Mouse (Mus musculus): ENCODE measurements at regions not wholly inside any gene's neighbourhood (a gene's known extent, or its start where the extent isn't known, plus 50 kb on each side); places are given as distances from the start of the nearest gene placed in this dataset.

DNA sequence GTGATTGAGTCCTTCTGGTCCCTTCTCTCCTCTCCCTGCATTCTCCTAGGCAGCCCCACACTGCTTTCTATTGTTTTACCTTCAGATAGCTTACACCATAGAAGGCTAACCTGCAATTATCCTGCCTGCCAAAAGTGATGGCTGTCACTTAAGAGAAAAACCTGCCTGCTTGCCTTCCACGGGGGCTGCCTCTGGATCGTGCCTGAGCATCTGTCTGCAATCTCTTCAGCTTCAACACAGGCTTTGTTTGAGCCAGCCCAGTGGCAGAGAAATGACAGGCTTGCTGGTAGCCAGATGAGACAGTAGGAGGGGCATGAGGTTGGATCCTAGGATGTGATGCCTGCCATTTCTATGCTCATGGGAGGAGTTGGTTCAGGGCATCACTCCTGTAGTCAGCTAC is 345.2 kb upstream of the Tshz3 start:
- no peak for DNase-seq (ENCODE audit: extremely low read depth, low read depth)

DNA sequence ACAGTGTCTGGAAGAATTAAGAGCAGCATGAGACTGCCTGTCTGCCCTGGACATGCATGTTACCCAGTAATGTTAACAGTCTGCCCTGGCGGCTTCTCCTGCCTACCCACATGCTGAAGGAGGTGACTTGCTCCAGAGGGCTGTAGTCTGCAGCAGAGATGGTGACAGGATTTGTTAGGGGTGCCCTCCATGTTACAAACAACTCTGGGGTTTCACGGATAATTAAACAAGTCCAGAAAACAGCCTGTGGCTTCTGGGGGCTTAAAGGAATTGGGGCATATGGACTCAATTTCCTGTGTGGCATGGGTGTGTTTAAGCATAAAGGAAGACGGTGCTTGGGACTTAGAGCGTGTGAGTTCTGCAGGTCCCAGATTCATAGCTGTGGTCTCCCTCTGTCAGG is 347.3 kb upstream of the Tshz3 start:
- no peak for DNase-seq (ENCODE audit: extremely low read depth, low read depth)

DNA sequence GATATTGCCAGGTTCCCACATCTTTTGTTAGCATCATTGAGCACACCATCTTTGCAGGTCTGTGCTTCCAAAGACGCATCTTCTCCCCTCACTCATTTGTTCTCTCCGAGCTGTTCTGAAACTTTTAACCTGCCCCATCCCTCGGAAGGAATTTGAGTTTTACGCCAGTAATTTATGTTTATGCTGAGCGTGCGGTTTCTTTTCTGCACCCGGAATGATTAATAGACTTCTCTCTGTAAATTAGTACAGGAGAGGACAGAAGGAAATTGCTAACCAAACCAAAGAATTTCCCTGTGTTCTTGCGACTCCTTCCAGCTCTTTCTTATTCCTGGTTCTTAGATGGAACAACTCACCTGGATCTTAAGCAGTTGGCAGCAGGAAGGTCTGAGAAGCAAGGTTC is 349.7 kb upstream of the Tshz3 start:
- no peak for DNase-seq (ENCODE audit: extremely low read depth, low read depth)

DNA sequence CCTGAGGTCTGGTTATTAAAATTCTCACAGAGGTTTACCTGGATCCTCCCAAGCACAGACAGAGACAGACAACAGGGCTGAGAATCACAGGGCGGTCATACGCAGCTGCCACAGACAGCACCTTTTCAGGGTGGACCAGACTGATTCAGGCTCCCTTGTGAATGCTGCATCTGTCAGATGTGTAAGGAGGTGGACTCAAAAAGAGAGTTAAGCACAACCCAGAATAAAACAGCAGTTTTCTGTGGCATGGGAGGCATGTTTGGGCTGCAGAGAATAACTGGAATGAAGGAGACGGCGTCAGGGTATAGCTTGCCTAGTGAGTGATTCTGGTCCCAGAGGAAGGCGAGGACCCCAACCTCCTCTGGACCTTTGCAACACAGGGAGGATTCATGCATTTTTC is 363.1 kb upstream of the Tshz3 start:
- DNase-seq (ENCODE audit: extremely low read depth, low read depth) = no peak

DNA sequence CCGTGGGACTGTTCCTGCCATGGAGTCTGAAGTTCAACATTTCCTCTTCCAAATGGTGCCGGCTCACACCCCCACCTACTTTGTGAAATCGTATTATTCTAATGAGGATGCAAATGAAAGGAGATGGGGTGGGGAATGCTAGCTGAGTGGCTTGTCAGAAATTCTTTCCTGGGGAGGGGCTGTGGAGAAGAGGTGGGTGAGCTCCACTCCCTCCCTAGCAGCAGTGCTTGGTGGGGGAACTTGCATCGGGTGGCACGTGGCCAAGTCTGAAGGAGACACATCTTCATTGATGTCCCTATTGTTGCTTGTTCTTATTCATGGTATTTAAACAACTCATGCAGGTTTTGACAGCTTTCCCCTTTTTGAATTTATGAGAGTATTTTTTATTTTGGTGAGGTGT is 363.8 kb upstream of the Tshz3 start:
- no peak for DNase-seq (ENCODE audit: extremely low read depth, low read depth)

DNA sequence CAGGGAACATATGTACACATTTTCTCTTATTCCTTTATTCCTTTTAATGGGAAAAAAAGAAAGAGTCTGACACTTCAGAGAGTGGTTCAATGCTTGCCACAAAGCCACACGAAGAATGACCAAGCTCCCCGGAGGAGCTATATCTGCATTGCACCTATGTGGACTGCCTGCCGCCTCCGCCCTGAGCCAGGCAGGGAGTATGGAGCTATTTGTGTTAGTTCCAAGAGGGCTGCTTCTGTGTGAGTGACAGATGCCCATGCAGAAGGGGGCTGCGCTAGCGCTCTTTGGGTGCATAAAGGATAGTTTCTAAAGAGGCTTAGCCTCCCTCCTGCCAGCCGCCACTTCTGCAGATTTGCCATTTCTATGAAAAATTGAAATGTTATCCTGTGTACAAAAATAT is 365.3 kb upstream of the Tshz3 start:
- no peak for DNase-seq (ENCODE audit: extremely low read depth, low read depth)

DNA sequence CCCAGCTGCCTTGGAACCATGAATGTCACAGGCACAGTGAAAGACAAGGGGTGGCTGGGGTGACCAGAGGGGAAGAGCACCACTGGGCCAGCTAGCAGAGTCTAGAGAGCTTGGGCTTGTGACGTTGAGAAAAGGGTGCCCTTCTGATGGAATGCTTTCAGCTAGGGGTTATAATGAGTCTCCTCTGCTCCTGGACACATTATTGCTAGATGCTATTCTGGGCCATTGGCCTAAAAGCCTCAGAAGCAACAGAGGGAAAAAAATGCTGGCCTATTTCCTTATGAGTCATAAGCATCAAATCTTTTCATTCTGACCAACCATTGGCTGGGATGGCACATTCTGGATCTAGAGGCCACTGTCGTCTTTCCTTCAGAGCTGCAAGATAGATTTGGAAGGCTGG is 369.8 kb upstream of the Tshz3 start:
- no peak for DNase-seq (ENCODE audit: extremely low read depth, low read depth)

DNA sequence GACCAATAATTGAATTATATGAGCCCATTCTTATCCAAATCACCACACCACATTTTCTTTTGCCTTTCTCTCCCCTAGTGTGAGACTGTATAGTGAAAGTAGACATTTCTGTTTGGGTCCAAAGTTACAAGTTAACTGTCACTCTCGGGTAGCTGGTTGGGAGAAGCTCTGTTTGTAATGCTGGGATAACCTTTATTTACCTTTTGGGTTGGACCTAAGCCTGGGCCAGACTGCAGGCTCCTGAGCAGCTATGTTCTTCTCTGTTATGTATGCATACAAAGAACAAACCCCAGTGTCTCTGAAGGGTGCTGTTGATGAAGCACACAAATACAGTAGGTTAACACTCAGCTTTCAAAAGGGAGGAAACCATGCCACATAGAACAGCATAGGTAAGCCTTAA is 373.9 kb upstream of the Tshz3 start:
- no peak for DNase-seq (ENCODE audit: extremely low read depth, low read depth)

DNA sequence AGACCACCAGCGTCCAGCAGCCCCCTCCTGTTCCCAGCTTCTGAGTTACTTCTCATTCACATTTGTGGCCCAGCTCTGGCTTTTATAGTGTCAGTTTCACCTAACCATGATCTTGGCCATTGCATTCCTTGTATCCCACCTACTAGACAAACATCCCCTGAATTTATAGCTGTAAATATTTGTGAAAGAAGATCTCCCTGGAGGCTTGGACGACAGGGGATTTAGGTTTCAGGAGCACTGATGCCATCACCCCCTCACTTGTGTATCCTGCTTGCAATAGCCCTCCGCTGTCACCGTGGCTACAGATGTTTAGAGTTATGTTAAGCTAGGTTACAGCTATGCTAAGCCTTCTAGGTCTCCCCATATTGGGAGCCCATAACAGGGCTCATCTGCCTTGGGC is 375.7 kb upstream of the Tshz3 start:
- no peak for DNase-seq (ENCODE audit: extremely low read depth, low read depth)

DNA sequence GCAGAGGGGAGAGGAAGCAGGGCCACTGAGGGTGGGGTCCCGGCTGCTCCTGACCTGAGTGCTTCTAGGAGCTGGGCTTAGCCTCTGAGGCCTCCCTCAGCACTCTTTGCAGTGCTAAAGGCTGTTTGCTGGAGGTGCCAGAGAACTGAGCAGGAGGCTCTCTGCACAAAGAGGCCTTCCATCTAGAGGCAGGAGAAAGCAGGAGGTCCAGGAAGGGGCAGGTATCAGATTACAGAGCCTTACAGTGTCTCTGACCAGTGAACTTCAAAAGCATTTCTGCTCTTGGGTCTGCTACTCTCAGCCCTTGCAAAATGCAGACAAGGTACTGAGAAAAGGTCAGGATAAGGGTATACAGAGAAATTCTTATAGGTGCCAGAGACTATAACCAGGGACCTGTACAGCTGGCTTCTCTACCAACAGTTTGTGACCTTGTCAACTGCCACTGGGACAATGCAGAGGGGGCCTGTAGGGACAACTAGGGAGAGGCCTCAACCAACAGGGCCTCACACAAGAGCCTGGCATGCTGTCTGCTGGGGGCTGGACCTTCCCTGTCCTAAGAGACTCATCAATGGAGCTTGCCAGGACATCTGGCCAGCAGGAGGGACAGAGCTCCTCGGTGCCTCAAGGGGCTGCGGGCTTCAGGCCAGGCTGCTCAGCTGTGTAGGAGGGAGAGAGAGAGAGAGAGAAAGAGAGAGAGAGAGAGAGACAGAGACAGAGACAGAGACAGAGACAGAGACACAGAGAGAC is 380.3 kb upstream of the Tshz3 start:
- no peak for DNase-seq (ENCODE audit: extremely low read depth, low read depth)

DNA sequence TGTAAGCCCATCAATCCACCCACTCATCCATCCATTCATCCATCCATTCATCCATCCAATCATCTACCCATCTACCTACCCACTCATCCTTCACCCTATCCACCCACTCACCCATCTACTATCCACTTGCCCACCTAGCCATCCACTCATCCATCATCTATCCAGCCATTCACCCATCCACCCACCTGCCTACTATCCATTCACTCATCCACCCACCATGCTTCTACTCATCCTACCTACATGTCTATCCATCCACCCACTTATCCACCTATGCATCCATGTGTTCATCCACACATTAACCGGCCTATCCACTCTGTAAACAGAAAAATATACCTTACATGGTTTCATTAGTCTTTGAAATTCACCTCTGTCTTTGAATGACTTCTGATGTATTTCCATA is 384.2 kb upstream of the Tshz3 start:
- DNase-seq (ENCODE audit: extremely low read depth, low read depth) = no peak

DNA sequence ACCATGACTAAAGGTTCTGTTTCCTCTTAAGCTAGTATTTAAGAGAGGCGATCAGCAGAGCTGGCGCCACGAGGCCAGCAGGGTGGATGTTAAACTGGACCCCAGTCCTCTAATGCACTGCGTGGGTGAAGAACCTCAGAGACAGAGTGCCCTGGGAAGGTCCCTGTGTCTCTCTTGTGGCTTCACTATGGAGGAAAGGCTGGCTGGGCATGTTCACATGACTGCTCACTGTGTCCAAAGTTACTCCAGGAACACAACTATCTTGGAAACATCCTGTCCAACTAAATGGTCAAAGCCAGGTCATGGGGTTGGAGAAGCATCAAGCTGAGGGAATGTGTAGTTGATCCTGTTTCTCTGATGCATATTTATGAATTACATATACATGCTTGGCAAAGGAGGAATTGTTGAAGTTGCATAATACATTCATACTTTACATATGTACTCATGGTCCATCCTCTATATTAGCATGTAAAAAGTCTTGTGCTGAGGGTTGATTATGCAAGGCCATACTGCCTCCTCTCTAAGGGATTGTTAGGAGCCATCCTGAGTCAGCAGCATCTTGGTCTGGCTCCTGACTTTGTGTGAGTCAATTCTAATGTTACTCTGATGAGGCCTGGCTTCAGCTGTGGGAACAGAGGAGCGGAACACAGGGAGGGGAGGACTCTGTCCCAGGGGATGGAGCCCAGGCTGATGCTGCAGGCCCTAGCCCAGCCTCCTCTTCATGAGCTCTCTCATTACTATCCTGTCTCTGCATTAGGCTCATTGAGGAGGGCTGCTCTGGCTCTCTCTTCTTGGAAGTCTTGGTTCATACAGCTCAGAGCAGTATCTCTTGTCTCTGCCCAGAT is 387.9 kb upstream of the Tshz3 start:
- DNase-seq (ENCODE audit: extremely low read depth, low read depth) = no peak

DNA sequence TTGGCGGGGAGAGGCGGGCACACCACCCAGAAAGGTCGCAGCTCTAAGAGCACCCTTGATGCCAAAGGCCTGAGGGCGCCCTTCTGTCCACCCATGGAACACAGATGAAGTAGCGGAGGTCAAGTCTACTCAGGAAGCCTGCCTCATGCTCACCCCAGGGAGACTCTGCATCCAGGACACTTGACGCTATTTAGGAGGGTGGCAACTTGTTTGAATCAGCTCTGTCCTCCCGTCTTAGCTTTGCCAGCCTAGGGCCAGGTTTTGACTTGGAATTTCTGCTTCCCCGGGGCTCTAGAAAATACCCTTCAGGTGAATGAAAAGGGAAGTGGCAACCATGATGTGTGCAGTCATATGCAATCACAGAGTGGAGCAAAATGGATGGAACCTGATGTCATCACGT is 389.2 kb upstream of the Tshz3 start:
- no peak for DNase-seq (ENCODE audit: extremely low read depth, low read depth)

DNA sequence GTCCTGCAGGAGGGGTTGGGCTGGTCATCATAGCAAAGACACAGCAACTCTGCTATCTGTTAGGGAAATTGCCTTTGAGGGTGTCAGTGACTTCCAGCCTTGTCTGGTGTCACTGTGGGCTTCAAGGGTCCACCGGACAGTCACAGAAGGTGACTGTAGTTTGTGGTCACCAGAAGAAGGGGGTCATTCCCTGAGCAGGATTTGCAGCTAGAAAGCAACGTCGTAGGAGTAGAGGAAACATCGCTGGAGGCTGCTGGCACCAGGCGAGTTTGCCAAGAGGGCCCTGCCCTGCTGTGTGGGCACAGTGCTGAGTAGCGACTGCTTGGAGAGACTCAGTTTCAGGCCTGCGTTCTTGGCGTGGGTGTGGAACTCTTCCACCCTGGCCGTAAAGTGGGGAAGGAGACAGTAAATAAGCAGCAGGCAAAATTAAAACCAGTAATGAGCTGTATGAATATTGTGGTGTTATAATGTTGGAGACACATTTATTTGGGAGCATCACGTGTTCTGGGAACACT is 389.8 kb upstream of the Tshz3 start:
- DNase-seq (ENCODE audit: extremely low read depth, low read depth) = no peak

DNA sequence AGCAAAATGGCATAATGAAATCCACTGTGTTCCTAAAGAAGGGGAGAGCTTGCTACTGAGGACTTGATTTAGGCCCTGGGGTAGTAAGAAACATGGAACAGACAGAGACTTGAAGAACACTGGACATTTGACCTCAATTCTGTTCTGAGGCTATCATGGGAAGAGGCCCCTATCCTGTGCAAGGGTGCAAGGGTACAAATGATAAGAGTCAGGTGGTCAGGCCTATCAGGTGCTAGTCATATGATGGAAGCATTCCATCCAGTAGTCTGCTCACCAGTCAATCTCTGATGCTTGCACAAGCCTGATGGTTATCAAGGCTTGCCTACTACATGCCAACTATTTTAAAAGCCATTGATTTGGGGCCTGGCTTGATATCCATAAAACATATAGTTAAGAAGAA is 420.6 kb upstream of the Tshz3 start:
- no peak for DNase-seq (ENCODE audit: extremely low read depth, low read depth)

DNA sequence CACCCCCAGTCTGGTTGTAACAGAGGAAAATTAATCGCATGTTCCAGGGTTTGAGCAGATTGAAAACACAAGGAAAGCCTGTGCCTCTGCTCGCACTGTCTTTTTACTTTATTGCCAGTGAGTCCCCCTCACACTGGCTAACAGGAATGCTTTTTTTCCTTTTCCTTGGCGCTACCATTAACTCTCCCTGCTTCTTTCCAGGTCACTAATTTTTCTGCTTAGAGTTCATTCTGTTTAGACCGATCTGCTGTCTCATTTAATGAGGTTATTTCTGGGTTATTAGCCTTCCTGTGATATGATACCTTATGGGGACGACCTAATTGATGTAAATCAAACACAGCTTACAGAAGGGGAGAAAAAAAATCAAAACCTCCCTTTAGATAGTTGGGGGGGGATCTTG is 429.0 kb upstream of the Tshz3 start:
- no peak for DNase-seq (ENCODE audit: extremely low read depth, low read depth)

DNA sequence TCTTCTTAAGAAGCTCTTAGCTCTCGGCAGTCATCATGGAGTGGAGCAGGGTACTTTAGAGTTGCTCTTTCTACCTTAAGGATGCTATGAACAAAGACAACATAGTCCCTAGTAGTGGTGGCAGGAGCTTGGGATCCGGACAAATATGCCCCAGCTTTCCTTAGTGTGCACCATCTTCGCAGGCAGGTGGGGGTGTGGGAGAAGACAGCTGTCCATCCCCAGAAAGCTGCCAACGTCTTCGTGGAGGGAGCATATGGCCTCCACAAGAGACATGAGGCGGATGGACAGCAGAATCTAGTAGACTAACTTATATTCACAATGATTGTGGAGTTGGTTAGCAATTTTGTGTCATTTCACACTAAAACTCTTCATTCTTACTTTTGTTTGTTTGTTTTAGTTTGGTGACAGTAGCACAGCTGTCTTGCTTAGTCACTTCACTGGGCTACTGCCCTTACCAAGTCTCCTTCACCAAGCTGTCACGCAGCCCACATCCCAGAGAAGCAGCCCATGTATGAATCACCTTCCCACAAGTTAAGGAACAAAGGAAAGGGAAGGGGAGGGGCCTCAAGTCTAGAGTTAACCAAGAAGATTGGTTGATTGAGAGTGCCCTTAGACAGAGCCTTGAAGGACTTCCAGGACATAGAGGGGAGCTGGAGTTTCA is 432.6 kb upstream of the Tshz3 start:
- no peak for DNase-seq (ENCODE audit: extremely low read depth, low read depth)

DNA sequence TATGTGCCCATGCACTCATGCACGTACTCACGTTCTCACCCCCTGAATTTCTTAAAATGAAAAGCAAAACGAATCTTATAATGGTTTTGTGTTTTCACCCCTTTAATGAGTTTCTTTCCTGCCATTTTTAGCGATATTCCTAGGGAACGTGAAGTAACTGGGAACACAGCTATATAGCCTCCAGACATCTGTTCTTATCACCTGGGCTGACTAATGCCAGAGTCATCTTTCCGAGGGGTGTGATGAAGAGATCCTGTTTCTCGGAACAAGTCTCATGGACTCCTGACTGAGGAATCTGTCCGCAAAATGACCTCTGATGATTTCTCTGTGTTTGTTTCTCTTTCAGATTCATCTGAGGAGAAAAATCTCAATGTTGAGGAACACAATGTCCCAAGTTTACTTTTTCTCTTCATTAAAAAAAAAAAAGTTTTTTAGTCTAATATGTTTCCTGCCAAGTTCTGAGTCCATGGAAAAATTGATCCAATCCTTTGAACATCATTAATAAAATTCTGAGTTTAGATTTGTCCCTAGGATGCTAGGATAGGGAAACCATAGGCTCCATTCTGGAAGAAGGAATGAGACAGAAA is 435.7 kb upstream of the Tshz3 start:
- no peak for DNase-seq (ENCODE audit: extremely low read depth, low read depth)

DNA sequence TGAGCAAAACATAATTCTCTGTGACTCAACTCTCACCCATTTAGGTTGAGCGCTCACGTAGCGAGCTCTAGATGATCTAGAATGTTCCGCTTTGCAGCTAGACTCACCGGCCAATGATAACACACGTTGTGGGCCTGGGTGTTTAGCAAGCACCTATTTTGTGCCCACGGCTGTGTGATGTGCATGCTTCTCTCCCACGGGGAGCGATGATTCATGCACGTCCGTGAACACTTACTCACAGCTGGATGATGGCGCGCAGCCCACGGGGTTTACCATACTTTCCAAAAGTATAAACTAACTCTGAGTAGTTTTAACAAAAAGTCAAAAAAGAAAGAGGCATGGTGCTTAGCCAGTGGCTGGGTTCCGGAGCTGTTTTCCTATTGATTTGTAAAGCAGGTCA is 440.8 kb upstream of the Tshz3 start:
- no peak for DNase-seq (ENCODE audit: extremely low read depth, low read depth)

DNA sequence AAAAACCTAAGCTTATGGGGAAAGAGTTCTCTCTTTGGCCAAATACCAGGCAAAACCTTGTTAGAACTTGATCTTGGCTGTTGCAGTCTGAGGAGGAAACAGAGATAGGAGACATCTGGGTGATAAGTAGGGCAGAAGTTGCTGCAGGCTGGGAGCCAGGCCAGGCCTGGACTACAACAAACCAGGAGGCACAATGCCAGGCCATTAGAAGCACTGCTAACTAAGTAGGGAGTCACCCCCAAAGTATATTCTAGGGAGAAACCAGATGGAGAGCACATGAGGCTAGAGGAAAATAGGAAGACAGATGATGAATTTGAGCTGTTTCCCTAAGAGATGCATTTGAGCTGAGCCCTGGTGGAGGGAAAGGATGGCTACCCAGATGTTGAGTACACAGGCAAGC is 444.6 kb upstream of the Zfp507 start:
- no peak for DNase-seq (ENCODE audit: extremely low read depth, low read depth)

DNA sequence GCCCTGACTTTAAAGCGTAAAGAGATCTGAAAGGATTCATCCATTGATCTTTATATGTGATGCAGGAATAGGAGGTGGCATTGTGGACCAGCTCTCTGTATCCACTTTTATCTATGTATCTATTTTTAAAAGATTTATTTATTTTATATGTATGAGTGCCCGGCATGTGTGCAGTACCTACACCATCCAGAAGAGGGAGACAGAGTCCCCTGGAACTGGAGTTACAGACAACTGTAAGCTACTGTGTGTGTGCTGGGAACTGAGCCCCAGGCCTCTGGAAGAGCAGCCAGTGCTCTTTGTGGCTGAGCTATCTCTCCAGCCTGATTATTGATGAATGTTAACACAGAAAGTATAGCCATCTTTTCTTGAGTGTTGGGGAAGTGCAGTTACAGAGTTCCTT is 433.9 kb upstream of the Zfp507 start:
- DNase-seq (ENCODE audit: extremely low read depth, low read depth) = no peak

DNA sequence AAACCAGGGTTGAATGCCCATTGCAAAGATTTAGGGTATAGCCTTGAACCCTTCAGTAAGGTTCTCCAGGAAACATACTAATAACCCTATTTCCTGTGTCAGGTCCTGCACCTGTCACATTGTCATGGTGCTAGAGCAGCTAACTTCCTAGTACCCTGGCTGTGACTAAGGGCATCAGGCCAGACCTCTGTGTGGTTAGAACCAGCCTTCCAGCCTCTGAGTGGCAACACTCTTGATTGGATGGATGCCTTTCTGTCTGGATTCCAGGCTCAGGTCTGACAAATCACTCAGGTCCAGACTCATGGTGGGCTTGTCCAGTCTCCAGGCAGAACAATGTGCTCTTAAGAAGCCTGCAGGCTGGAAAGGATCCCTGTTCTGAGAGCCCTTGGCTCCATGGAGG is 426.2 kb upstream of the Zfp507 start:
- no peak for DNase-seq (ENCODE audit: extremely low read depth, low read depth)
